Mouse (Mus musculus): ENCODE data around the gene Tppp2. TPM values are rescaled to one million over a fixed set of nuclear protein-coding genes. Genes with fewer than 3 reads are reported as not detected.
A peak's percentile ranks its signal among the peaks of the same experiment; 100 is the strongest.
"Not testable (repeated sequence)": the region's sequence is repeated elsewhere in the genome, so short reads cannot be mapped to it uniquely, and the experiment has no call there.

Gene Tppp2
- polyA plus RNA-seq, 1 experiment, result not detected

DNA sequence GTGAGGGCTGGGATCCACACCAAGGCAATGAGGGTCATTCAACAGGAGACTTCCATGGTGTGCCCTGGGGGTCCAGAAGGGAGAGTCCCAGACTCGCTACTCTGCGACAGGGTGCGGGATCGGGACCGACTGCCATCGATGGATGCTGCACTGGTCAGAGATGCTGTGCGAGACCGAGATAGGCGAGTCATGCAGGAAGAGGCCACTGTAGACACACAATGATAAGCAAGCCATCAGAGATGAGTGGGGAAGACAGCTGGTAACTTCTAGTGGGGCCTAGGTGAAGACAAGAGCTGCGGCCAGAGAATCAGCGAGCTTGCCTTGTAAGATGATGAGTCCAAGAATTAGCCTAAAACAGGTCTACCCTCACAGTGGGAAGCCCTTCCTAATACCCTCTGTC lies 12.1 kb upstream of the Tppp2 start:
- DNase-seq (ENCODE audit: extremely low spot score in 1 of 2, low spot score in 1 of 2), result no peak

GRCm38 (mm10) chr14:51911301-51911700 lies 6.9 kb upstream of the Tppp2 start:
- DNase-seq (ENCODE audit: extremely low spot score in 1 of 2, low spot score in 1 of 2), result no peak

DNA sequence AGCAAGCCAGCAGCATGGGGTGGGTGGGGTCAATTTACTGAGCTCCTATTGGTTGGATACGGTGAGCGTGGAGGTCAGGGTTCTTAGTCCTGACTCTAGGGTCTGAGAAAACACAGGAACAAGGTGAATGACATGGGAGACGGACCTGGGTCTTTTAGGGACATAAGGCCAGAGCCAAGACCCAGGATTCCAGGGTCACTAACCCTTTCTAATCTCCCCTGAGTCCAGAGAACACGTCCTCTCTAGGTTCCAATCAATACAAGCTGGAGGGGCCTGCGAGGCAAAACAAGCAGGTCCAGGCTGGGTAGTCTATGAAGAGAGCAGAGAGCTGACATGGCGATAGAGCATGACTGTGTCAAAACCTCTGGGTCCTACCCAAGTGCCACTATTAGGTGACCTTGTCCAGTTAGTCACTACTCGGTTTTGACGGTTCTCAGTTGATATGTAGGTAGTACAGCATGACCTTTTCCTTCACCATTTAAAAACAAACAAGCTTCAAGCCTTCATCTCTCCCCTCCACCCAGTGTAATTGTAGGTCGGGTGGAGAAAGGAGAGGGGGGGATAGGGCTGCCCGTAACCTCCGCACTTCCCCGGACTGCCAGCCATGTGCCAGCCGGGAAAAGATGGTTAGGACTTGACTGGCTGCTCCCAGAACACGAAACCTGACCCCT lies 5.7 kb upstream of the Tppp2 start:
- DNase-seq (ENCODE audit: extremely low spot score in 1 of 2, low spot score in 1 of 2), result no peak

- DNase-seq (ENCODE audit: extremely low spot score in 1 of 2, low spot score in 1 of 2), result peak; percentile 38 to 65
Observed at GRCm38 (mm10) chr14:51913062-51913959, 4.9 kb upstream of the Tppp2 start.

DNA sequence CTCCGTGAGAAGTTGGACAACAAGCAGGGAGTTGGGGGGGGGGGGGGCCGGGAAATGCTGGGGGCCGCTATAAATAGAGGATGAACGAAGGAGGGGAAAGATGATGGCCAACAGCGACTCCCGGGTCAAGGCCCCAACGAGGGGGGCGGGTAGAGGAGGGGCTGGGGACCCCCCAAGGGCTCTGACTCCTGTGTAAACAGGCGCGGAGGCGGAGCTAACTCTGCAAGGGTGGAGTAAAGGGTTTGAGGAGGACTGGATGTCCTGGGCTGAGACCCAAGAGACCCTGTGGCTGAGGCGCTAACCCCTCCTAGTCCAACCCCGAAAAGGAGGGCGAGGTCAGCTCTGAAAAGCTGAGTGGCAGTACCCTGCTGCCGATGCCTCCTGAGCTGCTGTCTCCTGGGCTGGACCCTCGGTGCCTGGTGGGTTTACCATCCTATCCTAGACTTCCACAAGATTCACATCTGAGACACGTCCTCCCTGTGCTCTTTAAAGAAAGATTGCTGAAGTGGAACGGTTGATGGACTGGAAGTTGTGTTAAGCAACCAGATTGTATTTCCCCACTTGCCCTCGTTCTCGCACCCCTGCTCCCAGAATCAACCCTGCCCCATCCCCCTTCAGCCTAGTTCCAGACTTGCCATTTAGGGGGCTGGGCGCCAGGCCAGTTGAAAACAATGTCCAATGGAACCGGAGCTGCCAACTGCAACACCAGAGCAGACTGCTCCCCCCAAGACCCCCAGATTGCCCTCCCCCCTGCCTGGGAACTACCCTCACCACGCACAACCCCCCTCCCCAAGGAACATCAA lies 4.1 kb upstream of the Tppp2 start, which contains the start of gene Ndrg2:
Gene Ndrg2, minus strand, starts transcription at position 199 of the 803 bp plus-strand sequence.
- peak; percentile 69 to 75 for DNase-seq (ENCODE audit: extremely low spot score in 1 of 2, low spot score in 1 of 2)

DNA sequence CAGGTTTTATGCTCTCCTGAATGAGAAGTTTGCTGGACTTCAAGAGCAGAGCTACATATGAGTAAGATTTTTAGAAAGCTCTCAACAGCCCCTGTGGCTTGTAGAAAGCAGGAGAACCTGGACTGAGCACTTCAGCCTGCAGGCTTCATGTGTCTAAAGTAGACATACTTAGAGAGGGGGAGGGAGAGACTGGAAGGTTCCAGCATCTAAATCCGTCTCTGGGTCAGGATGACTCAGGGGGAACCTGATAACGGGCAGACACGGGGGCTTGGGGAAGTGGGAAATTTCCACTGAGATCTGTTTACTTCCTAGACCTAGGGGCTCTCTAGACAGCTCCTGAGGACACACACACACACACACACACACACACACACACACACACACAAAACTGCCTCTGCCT lies 3.2 kb upstream of the Tppp2 start:
- no peak for DNase-seq (ENCODE audit: extremely low spot score in 1 of 2, low spot score in 1 of 2)

DNA sequence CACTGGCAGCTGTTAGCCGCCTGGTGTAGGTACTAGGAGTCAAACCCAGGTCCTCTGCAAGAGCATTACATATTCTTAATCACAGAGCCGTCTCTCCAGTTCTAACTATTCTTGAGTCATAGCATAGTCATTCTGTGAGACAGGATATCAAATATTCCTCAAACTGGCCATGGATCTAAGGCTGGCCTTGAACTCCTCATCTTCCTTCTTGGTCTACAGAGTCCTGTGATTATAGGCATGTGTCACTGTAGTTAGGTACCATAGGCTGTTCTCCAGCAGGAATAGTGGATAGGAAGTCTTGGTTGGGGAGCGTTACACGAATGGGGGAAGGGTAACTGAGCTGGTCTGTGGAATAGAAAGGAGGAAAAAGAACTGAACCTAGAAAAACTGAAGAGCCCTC lies 1.7 kb upstream of the Tppp2 start:
- no peak for DNase-seq (ENCODE audit: extremely low spot score in 1 of 2, low spot score in 1 of 2)

- no peak for DNase-seq (ENCODE audit: extremely low spot score in 1 of 2, low spot score in 1 of 2)
Observed at GRCm38 (mm10) chr14:51918966-51919365, 741 bp downstream of the Tppp2 start.

DNA sequence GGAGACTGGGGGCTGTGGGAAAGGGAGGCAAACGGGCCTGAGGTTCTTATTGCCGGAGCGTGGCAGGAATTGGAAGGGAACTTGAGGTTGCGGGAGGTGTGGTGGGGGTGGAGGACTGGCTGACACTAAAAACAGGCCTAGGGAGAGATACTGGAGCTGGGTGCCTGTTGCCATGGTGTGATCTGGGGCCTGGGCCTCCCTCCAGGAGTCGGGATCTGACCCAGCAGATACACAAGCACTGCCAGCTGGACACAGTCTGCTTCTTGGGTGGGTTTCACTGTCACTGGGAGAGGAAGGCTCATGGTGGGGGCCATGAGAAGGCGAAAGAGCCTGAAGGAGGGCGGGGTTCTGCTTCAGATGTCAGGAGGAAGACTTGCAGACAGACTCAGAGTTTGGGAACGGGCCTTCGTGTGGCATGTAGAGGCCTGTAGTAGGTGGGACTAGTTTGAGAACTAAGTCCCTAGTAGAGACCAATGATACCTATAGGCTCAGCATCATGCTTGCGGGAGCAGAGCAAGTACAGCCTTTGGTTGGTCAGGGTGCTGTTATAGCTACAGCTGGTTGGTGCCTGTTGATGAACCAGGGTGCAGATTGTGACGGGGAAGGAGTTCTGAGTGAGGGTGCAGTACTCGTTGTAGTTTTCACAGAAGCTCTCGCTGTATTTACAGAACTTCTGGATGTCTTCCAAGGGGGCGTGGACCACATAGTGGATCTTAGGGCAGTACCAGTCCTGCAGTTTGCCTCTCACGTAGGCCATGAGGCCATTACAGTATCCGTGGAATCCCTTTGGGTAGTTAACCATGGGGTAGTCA lies 3.7 kb downstream of the Tppp2 start:
- DNase-seq (ENCODE audit: extremely low spot score in 1 of 2, low spot score in 1 of 2), result peak; percentile 52 to 59

- no peak for DNase-seq (ENCODE audit: extremely low spot score in 1 of 2, low spot score in 1 of 2)
Observed at GRCm38 (mm10) chr14:51922571-51922865, 4.3 kb downstream of the Tppp2 start, which contains the start of gene Rnase13. Gene Rnase13 (minus strand): TSS chr14:51922773.

GRCm38 (mm10) chr14:51922910-51923309 lies 4.7 kb downstream of the Tppp2 start:
- DNase-seq (ENCODE audit: extremely low spot score in 1 of 2, low spot score in 1 of 2), result no peak

- DNase-seq (ENCODE audit: extremely low spot score in 1 of 2, low spot score in 1 of 2), result no peak
Observed at GRCm38 (mm10) chr14:51923492-51923891, 5.3 kb downstream of the Tppp2 start.

DNA sequence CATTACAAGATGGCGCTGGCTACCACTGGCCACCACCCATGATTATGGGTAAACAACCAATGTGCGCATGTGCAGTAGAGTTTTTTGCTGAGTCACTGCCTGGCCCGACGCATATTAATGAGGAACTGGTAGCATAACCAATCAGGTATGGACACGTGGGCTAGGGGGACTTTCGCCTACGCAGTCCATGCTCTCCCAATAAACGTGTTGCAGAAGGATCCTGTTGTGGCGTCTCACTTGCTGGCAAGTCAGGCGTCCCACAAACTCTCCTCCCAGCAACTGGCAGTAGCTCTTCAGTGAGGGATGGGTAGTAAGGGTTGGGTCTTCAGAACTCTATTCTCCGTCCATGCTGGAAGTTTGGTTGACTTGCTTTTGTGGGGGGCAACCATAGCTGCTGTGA lies 8.7 kb downstream of the Tppp2 start:
- not testable (repeated sequence) for DNase-seq (ENCODE audit: extremely low spot score in 1 of 2, low spot score in 1 of 2)

- DNase-seq (ENCODE audit: extremely low spot score in 1 of 2, low spot score in 1 of 2), result peak; percentile 65 to 79
Observed at GRCm38 (mm10) chr14:51929309-51929943, 11.2 kb downstream of the Tppp2 start.

DNA sequence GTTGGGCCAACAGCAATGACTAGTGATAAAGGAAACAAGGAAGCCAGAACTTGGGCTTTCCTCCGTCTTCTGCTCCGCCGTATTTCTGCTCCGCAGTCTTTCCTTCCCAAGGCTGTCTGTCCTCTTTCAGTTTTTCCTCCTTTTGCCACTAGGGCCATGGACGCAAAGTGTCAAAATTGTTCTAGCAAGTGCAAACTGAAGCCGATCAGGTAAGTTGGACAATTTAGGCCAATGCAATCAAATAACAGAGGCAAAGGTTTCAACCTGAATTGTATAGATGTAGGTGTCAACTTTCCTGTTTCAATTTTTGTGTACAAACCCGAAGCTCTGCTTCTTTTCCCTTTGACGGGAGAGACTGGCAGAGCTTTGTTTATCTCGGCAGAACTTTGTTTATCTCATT lies 11.7 kb downstream of the Tppp2 start:
- no peak for DNase-seq (ENCODE audit: extremely low spot score in 1 of 2, low spot score in 1 of 2)

DNA sequence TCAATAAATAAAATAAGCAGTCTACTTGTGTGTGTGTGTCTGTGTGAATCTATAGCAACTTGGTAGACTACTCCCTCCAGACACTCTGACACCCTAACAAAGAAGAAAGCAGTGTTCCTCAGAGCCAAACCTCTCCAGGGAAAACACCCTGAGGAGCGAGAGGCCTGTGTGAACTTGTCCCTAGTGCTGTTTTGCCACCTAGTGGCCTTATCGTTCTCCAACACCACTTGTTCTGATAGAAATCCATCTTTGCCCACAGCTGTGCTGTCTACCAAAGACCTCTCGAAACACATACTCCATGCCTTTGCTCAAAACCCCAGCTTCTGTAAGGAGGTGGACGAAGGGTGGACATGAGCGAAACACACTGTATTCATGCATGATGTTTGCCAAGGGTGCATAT lies 12.6 kb downstream of the Tppp2 start:
- DNase-seq (ENCODE audit: extremely low spot score in 1 of 2, low spot score in 1 of 2), result peak; percentile 60 to 82

GRCm38 (mm10) chr14:51932092-51933020 lies 14.1 kb downstream of the Tppp2 start:
- no peak for DNase-seq (ENCODE audit: extremely low spot score in 1 of 2, low spot score in 1 of 2)

GRCm38 (mm10) chr14:51939005-51939404 lies 20.8 kb downstream of the Tppp2 start:
- no peak for DNase-seq (ENCODE audit: extremely low spot score in 1 of 2, low spot score in 1 of 2)

Measured in frontal cortex, adult 2 months (tissue).